24 mouse cellular contexts compared by ENCODE assay signal in genomic region chr11:75150346-75150745, GRCm38 (mm10). TPM values are rescaled to one million over a fixed set of nuclear protein-coding genes. Genes with fewer than 3 reads are reported as not detected.
"Had no signal": no experiment of that assay in that cellular context is flagged by ENCODE, and none has a peak within 500 bp of the region (broad histone marks: within the 10 kb centered on the region; RNA-seq: fewer than 3 reads in every experiment).

No protein-coding gene starts in this region.

- H3K4me2 ChIP-seq: heart, embryonic 13.5 days; heart, embryonic 15.5 days; hindbrain, embryonic 13.5 days; hindbrain, embryonic 15.5 days; limb, embryonic 12.5 days; liver, embryonic 11.5 days; liver, embryonic 13.5 days; liver, embryonic 15.5 days had no signal

- DNase-seq: gastrocnemius, postnatal 14 days; gastrocnemius, postnatal 36 days; heart, postnatal 14 days; heart, postnatal 36 days; kidney, adult 11 months; kidney, adult 2 months; kidney, postnatal 14 days; kidney, postnatal 36 days; layer of hippocampus, adult 9-11 months; liver; liver, embryonic 13.5 days; liver, postnatal 0 days had no signal

- H3K27ac ChIP-seq: heart, embryonic 10.5 days; heart, embryonic 13.5 days; heart, embryonic 15.5 days; hindbrain, embryonic 13.5 days; hindbrain, embryonic 15.5 days; hindbrain, postnatal 0 days; limb, embryonic 10.5 days; limb, embryonic 12.5 days; liver, embryonic 13.5 days; liver, embryonic 15.5 days had no signal

- H3K4me3 ChIP-seq: heart, embryonic 10.5 days; heart, embryonic 13.5 days; heart, embryonic 15.5 days; hindbrain, embryonic 13.5 days; hindbrain, embryonic 15.5 days; limb, embryonic 10.5 days; limb, embryonic 12.5 days; liver, embryonic 13.5 days; liver, embryonic 15.5 days had no signal

- H3K9ac ChIP-seq: heart, embryonic 13.5 days; heart, embryonic 15.5 days; hindbrain, embryonic 13.5 days; hindbrain, embryonic 15.5 days; limb, embryonic 12.5 days; liver, embryonic 13.5 days; liver, embryonic 15.5 days; liver, postnatal 0 days had no signal

- H3K27me3 ChIP-seq: heart, embryonic 13.5 days; heart, embryonic 15.5 days; hindbrain, embryonic 13.5 days; hindbrain, embryonic 15.5 days; limb, embryonic 12.5 days; liver, embryonic 13.5 days; liver, embryonic 15.5 days had no signal

- H3K9me3 ChIP-seq: heart, embryonic 10.5 days; heart, embryonic 13.5 days; heart, embryonic 15.5 days; hindbrain, embryonic 13.5 days; hindbrain, embryonic 15.5 days; limb, embryonic 10.5 days; limb, embryonic 12.5 days; liver, embryonic 13.5 days; liver, embryonic 15.5 days had no signal

- ATAC-seq: hindbrain, postnatal 0 days; intestine, embryonic 16.5 days; liver, postnatal 0 days had no signal

RNA-seq across cellular contexts. Expression of gene Hic1, which starts 19.0 kb away (rescaled TPM):
- total RNA-seq: hematopoietic stem cell, adult 5-6 weeks had no signal
